Mouse (Mus musculus) heart, postnatal 0 days (tissue): ENCODE measurements around the gene Mpp6. TPM values are rescaled to one million over a fixed set of nuclear protein-coding genes. Genes with fewer than 3 reads are reported as not detected.

ENCODE experiments used
- ATAC-seq: fragments of 200-750 bp; cut with Nextera tagmentation; 2 replicates; pipeline ENCODE4 v1.8.0; 2017; ENCODE audit warnings: low read depth, moderate number of reproducible peaks, moderate library complexity; ENCODE audit not compliant: insufficient read depth
- DNase-seq: peaks from one replicate; pipeline ENCODE4 v3.0.0-alpha.2; 2016; ENCODE audit warnings: low spot score
- H3K27ac ChIP-seq: fragments of 300-500 bp; sonication (generic); 2 replicates; pipeline ENCODE4 v1.5.1; 2014; ENCODE audit warnings: low read depth, mild to moderate bottlenecking
- H3K27me3 ChIP-seq: fragments of 300-500 bp; sonication (generic); 2 replicates; pipeline ENCODE4 v1.6.1; 2014; ENCODE audit warnings: low read length, mixed read lengths; ENCODE audit not compliant: control insufficient read depth, insufficient read depth
- H3K36me3 ChIP-seq: fragments of 300-500 bp; sonication (generic); replicated peaks from 2 replicates; pipeline ENCODE4 v1.6.1; 2014; ENCODE audit warnings: low read length, mixed read lengths; ENCODE audit not compliant: control insufficient read depth, insufficient read depth
- H3K4me1 ChIP-seq: fragments of 300-500 bp; sonication (generic); 2 replicates; pipeline ENCODE4 v1.6.1; 2014; ENCODE audit warnings: antibody characterized with exemption; ENCODE audit not compliant: control insufficient read depth, insufficient read depth
- H3K4me2 ChIP-seq: fragments of 300-500 bp; sonication (generic); 2 replicates; pipeline ENCODE4 v1.6.1; 2014; ENCODE audit warnings: low read depth, mild to moderate bottlenecking, low read length, moderate library complexity
- H3K4me3 ChIP-seq: fragments of 300-500 bp; sonication (generic); 2 replicates; pipeline ENCODE4 v1.5.1; 2014; ENCODE audit warnings: low read depth, low read length
- H3K9ac ChIP-seq: fragments of 300-500 bp; sonication (generic); replicated peaks from 2 replicates; pipeline ENCODE4 v1.6.1; 2014; ENCODE audit warnings: low read depth, low read length, mixed read lengths
- H3K9me3 ChIP-seq: fragments of 300-500 bp; sonication (generic); replicated peaks from 2 replicates; pipeline ENCODE4 v1.6.1; 2016; ENCODE audit warnings: low read length; ENCODE audit not compliant: control insufficient read depth
- CTCF ChIP-seq: IDR thresholded peaks from 2 replicates; pipeline ENCODE4 v1.5.1; 2016; ENCODE audit warnings: antibody characterized with exemption, control low read depth, low read depth
- EP300 ChIP-seq: IDR thresholded peaks from 2 replicates; pipeline ENCODE4 v1.6.1; 2016; ENCODE audit warnings: antibody characterized with exemption, low read depth
- WGBS: fragments of 180-500 bp; shearing (Covaris S2); extraction: QIAGEN DNeasy Blood & Tissue Kit; methylation state at CpG from one replicate; pipeline ENCODE4 v1.1.7; 2014; 5-methylcytosine and 5-hydroxymethylcytosine counted together
- polyA plus RNA-seq: library from polyadenylated mRNA; unstranded; fragments of >200 nt; fragmentation: Nextera tagmentation; extraction: Ambion mirVana; gene quantifications from 2 replicates; pipeline ENCODE4 v1.2.1, GENCODE M21; 2015
- total RNA-seq: library from RNA; depleted of rRNA; stranded (reverse); fragments of >200 nt; gene quantifications from 2 replicates; pipeline ENCODE4 v1.2.3, GENCODE M21; 2014; ENCODE audit warnings: low replicate concordance

Mpp6 gene
- total and polyA plus RNA-seq, 2 experiments from 2014 or later: 52.8 to 86.9 TPM

DNA sequence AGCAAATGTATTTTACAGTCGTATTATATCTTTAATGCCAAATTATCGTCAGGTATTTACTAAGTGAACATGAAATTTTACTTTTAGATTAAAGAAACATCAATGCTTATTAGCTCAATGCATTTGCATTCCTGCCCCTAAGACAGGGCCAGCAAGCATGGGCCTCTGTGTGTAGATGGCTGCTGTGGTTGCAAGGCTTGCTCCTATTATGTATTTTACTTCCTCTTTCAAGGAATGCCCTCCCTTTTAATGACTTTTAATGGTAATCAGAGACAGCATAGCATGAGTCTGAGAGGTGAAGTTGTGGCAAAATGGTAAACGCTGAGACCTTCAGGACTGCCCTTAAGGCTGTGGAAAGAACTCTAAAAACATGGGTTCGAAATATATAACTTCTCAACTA is 12.8 kb downstream of the Mpp6 start:
- Histone ChIP-seq H3K4me2 (no peak overlapping the region), H3K9me3 (no peaks in the 10 kb centered on the region), H3K9ac (no peak overlapping the region), H3K4me1 (no peaks in the 10 kb centered on the region), H3K27me3 (no peaks in the 10 kb centered on the region), H3K4me3 (no peak overlapping the region), H3K27ac (no peak overlapping the region), H3K36me3 (peaks cover 4% of the 10 kb centered on the region; the same call in 1 of the 2 replicates)
- ATAC-seq: no peak
- TF ChIP-seq EP300 (no peak), CTCF (no peak)
- 94% methylated on average over 4 of the region's 4 CpGs for WGBS
- DNase-seq: no peak

DNA sequence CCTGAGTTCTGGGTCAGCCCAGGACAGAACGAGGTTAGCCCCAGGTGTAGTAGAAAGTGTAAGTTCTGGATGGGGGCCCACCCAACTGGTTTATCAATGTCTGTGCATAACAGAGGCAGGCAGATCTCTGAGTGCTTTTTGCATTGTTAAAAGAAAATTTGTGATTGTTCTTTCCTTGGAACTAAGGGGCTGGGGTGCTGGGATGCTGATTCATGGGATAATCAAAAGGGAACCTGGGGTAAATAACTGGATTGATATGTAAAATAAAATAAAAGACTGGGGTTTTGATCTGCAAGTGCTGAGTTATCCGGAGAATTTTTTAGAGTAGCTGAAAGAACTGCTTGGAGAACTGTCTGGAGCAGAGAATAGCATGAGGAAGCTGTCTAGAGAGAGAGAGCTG is 14.2 kb downstream of the Mpp6 start:
- Histone ChIP-seq H3K9ac (no peak overlapping the region), H3K36me3 (peaks cover 4% of the 10 kb centered on the region; the same call in 1 of the 2 replicates), H3K4me1 (no peaks in the 10 kb centered on the region), H3K4me2 (no peak overlapping the region), H3K27ac (no peak overlapping the region), H3K9me3 (no peaks in the 10 kb centered on the region), H3K27me3 (no peaks in the 10 kb centered on the region), H3K4me3 (no peak overlapping the region)
- 75% methylated on average over 2 of the region's 2 CpGs for WGBS
- DNase-seq: no peak
- ATAC-seq: no peak
- no peak for TF ChIP-seq CTCF
- TF ChIP-seq EP300: no peak

GRCm38 (mm10) chr6:50126331-50126730 is 16.3 kb downstream of the Mpp6 start:
- Histone ChIP-seq H3K27me3 (no peaks in the 10 kb centered on the region), H3K4me3 (no peak overlapping the region), H3K36me3 (peaks cover 9% of the 10 kb centered on the region; the same call in 1 of the 2 replicates), H3K9me3 (no peaks in the 10 kb centered on the region), H3K27ac (no peak overlapping the region), H3K9ac (no peak overlapping the region), H3K4me1 (no peaks in the 10 kb centered on the region), H3K4me2 (no peak overlapping the region)
- no peak for DNase-seq
- TF ChIP-seq CTCF (no peak), EP300 (no peak)
- no peak for ATAC-seq
- 90% methylated on average over 2 of the region's 2 CpGs for WGBS

DNA sequence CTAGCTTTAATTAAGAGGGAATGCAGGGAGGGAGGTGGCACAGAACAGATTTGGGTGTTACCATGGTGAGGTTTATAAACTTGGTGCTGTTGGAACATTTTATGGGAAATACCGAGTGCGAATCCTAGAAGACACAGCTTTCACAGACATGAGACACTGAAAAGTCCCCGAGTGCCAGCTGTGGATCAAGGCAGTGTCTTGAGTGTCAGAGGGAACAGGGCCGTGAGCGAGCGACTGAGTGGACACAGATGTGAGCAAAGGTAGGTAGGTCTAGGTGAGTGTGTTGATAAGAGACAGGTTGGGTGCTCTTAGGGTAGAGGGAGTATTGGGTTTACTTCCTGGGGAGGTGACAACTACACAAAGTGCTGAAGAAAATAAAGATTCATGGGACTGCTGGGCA is 17.5 kb downstream of the Mpp6 start:
- WGBS: over 99% methylated on average over 6 of the region's 6 CpGs

DNA sequence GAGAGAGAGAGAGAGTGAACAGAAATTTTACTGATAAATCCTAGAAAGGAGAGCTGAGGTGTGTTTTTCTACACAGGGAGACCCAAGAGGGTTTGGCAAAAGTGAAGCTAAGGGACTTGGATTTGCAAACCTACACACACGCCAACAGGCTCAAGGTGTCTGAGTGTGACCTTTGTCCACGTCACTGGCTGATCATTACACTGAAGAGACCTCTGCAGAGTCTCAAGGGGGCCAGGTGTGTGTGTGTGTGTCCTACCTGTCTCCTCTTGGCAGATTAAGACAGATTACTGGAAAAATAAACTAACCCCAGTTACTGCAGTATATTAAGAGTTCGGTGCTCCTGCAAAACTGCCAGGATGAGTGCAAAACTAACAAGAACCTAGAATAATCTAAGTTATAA is 27.6 kb downstream of the Mpp6 start:
- no peak overlapping the region for H3K27ac ChIP-seq
- H3K4me2 ChIP-seq: no peak overlapping the region
- no peaks in the 10 kb centered on the region for H3K9me3 ChIP-seq
- 82% methylated on average over 3 of the region's 3 CpGs for WGBS
- no peaks in the 10 kb centered on the region for H3K4me1 ChIP-seq
- TF ChIP-seq EP300 (no peak), CTCF (no peak)
- H3K9ac ChIP-seq: no peak overlapping the region
- H3K36me3 ChIP-seq: no peaks in the 10 kb centered on the region
- H3K4me3 ChIP-seq: no peak overlapping the region
- DNase-seq (no peak), ATAC-seq (no peak)
- H3K27me3 ChIP-seq: no peaks in the 10 kb centered on the region

More for the DNA sequence above, 17.5 kb downstream of the Mpp6 start:
- ATAC-seq (no peak), DNase-seq (no peak)
- no peaks in the 10 kb centered on the region for H3K4me1 ChIP-seq
- no peak overlapping the region for H3K27ac ChIP-seq
- no peak overlapping the region for H3K4me3 ChIP-seq
- TF ChIP-seq EP300: no peak
- TF ChIP-seq CTCF: no peak
- no peaks in the 10 kb centered on the region for H3K27me3 ChIP-seq
- no peaks in the 10 kb centered on the region for H3K9me3 ChIP-seq
- H3K4me2 ChIP-seq: no peak overlapping the region
- H3K9ac ChIP-seq: no peak overlapping the region
- H3K36me3 ChIP-seq: peaks cover 9% of the 10 kb centered on the region; the same call in 1 of the 2 replicates

DNA sequence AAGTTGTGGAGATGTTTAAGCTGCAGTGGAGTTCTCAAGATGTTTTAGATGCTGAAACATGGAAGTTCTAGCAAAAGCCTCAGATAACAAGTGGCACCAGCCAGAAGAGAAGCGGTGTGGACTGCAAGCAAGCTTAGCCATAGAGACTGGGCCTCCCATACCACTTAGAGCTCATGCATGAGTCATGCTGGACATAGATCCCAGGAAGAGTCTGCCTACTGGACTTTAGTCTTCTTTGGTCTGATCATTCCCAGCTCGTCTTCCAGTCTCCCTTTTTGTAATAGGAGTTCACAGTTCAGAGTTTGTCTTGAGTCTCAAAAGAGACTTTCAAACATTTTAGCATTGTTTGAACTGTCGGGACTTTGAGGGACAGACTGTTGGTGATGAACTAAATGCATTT is 29.5 kb downstream of the Mpp6 start:
- no peak overlapping the region for H3K4me2 ChIP-seq
- ATAC-seq: no peak
- no peak for DNase-seq
- no peak for TF ChIP-seq CTCF
- no peak for TF ChIP-seq EP300
- H3K27me3 ChIP-seq: no peaks in the 10 kb centered on the region
- no peak overlapping the region for H3K4me3 ChIP-seq
- no peaks in the 10 kb centered on the region for H3K36me3 ChIP-seq
- no peak overlapping the region for H3K27ac ChIP-seq
- H3K9ac ChIP-seq: no peak overlapping the region
- no peaks in the 10 kb centered on the region for H3K9me3 ChIP-seq
- 71% methylated on average over 3 of the region's 3 CpGs for WGBS
- H3K4me1 ChIP-seq: no peaks in the 10 kb centered on the region
